Mouse (Mus musculus) gastrocnemius, postnatal 10 days (tissue): ENCODE data around the gene Tmem132e. TPM values are rescaled to one million over a fixed set of nuclear protein-coding genes. Genes with fewer than 3 reads are reported as not detected.

Experiments
- DNase-seq: peaks from one replicate; pipeline ENCODE4 v3.0.0; 2021; ENCODE audit warnings: mixed read lengths
- total RNA-seq, 2 experiments: library from RNA; stranded (reverse); gene quantifications; 2 replicates each; pipeline ENCODE4 v1.2.3; 2021

The Tmem132e gene
- total RNA-seq, 2 experiments from 2014 or later, result 0.47 to 0.49 TPM

GRCm38 (mm10) chr11:82434091-82434831, 45.6 kb downstream of the Tmem132e start:
- DNase-seq, result no peak

GRCm38 (mm10) chr11:82434832-82435182, 46.1 kb downstream of the Tmem132e start:
- DNase-seq, result no peak

- DNase-seq, result no peak
Observed at GRCm38 (mm10) chr11:82448485-82448884, 59.8 kb downstream of the Tmem132e start.

- no peak for DNase-seq
Observed at GRCm38 (mm10) chr11:82452516-82452915, 63.8 kb downstream of the Tmem132e start.

GRCm38 (mm10) chr11:82453230-82453629, 64.5 kb downstream of the Tmem132e start:
- DNase-seq, result no peak

GRCm38 (mm10) chr11:82461326-82461725, 72.6 kb downstream of the Tmem132e start:
- DNase-seq, result no peak

- no peak for DNase-seq
Observed at GRCm38 (mm10) chr11:82465536-82465935, 76.8 kb downstream of the Tmem132e start.

GRCm38 (mm10) chr11:82467218-82467617, 78.5 kb downstream of the Tmem132e start:
- peak; percentile 32 for DNase-seq

GRCm38 (mm10) chr11:82471076-82471475, 82.4 kb downstream of the Tmem132e start:
- DNase-seq, result no peak

GRCm38 (mm10) chr11:82473137-82473621, 84.5 kb downstream of the Tmem132e start:
- no peak for DNase-seq

GRCm38 (mm10) chr11:82476092-82476491, 87.4 kb downstream of the Tmem132e start:
- DNase-seq, result no peak

- DNase-seq, result no peak
Observed at GRCm38 (mm10) chr11:82477412-82477811, 88.7 kb downstream of the Tmem132e start.

GRCm38 (mm10) chr11:82480941-82481340, 92.2 kb downstream of the Tmem132e start:
- DNase-seq, result no peak

GRCm38 (mm10) chr11:82487359-82488086, 98.8 kb downstream of the Tmem132e start:
- DNase-seq, result no peak

GRCm38 (mm10) chr11:82490896-82491295, 102.2 kb downstream of the Tmem132e start:
- no peak for DNase-seq

Other genes starting within 250 kb of the Tmem132e start
- gene Ccl1, start 83.2 kb upstream of the Tmem132e start, total RNA-seq, result not detected